Mouse (Mus musculus) forebrain, embryonic 15.5 days (tissue): ENCODE measurements around the gene Ctnnd2. TPM values are rescaled to one million over a fixed set of nuclear protein-coding genes. Genes with fewer than 3 reads are reported as not detected.
A peak's percentile ranks its signal among the peaks of the same experiment; 100 is the strongest.

ENCODE experiments used
- ATAC-seq: fragments of 200-750 bp; cut with Nextera tagmentation; replicated peaks from 2 replicates; pipeline ENCODE4 v1.8.0; 2017; ENCODE audit warnings: mild to moderate bottlenecking, moderate TSS enrichment, moderate library complexity
- H3K27ac ChIP-seq: fragments of 300-500 bp; sonication (generic); replicated peaks from 2 replicates; pipeline ENCODE4 v1.5.1; 2015; ENCODE audit warnings: mild to moderate bottlenecking, inconsistent platforms
- H3K27me3 ChIP-seq: fragments of 300-500 bp; sonication (generic); 2 replicates; pipeline ENCODE4 v1.6.1; 2015; ENCODE audit warnings: inconsistent platforms
- H3K36me3 ChIP-seq: fragments of 300-500 bp; sonication (generic); 2 replicates; pipeline ENCODE4 v1.6.1; 2015; ENCODE audit warnings: mild to moderate bottlenecking, inconsistent platforms
- H3K4me1 ChIP-seq: fragments of 300-500 bp; sonication (generic); 2 replicates; pipeline ENCODE4 v1.6.1; 2015; ENCODE audit warnings: inconsistent platforms
- H3K4me2 ChIP-seq: fragments of 300-500 bp; sonication (generic); replicated peaks from 2 replicates; pipeline ENCODE4 v1.6.1; 2015; ENCODE audit warnings: mild to moderate bottlenecking, inconsistent platforms
- H3K4me3 ChIP-seq: fragments of 300-500 bp; sonication (generic); 2 replicates; pipeline ENCODE4 v1.5.1; 2015; ENCODE audit warnings: mild to moderate bottlenecking, inconsistent platforms
- H3K9ac ChIP-seq: fragments of 300-500 bp; sonication (generic); replicated peaks from 2 replicates; pipeline ENCODE4 v1.6.1; 2015; ENCODE audit warnings: mild to moderate bottlenecking, inconsistent platforms
- H3K9me3 ChIP-seq: fragments of 300-500 bp; sonication (generic); 2 replicates; pipeline ENCODE4 v1.6.1; 2016; ENCODE audit warnings: inconsistent platforms
- WGBS: fragments of 180-500 bp; shearing (Covaris S2); methylation state at CpG from one replicate; pipeline ENCODE4 v1.1.7; 2015; ENCODE audit warnings: mixed read lengths; 5-methylcytosine and 5-hydroxymethylcytosine counted together
- polyA plus RNA-seq: library from polyadenylated mRNA; unstranded; fragments of >200 nt; fragmentation: Nextera tagmentation; extraction: Ambion mirVana; gene quantifications from 2 replicates; pipeline ENCODE4 v1.2.1, GENCODE M21; 2015

The Ctnnd2 gene
- polyA plus RNA-seq, 1 experiment from 2014 or later: 83.6 TPM

- Histone ChIP-seq H3K36me3 (no peaks in the 10 kb centered on the region), H3K9ac (no peak overlapping the region), H3K4me2 (no peak overlapping the region), H3K9me3 (no peaks in the 10 kb centered on the region), H3K4me1 (peaks cover 43% of the 10 kb centered on the region), H3K27ac (peak overlapping the region; percentile 64; the same call in 1 of the 2 replicates), H3K27me3 (no peaks in the 10 kb centered on the region), H3K4me3 (no peak overlapping the region)
- ATAC-seq: no peak
- 80% methylated on average over 4 of the region's 4 CpGs for WGBS
Observed at GRCm38 (mm10) chr15:30272326-30272725, 99.9 kb downstream of the Ctnnd2 start.

- WGBS: 19% methylated on average over 5 of the region's 5 CpGs
- peak; percentile 46 for ATAC-seq
- no peak overlapping the region for H3K9ac ChIP-seq
Observed at GRCm38 (mm10) chr15:30275721-30276120, 103.3 kb downstream of the Ctnnd2 start.

GRCm38 (mm10) chr15:30276691-30277090, 104.3 kb downstream of the Ctnnd2 start:
- Histone ChIP-seq H3K4me1 (peaks cover 28% of the 10 kb centered on the region), H3K9me3 (no peaks in the 10 kb centered on the region), H3K27me3 (no peaks in the 10 kb centered on the region), H3K36me3 (no peaks in the 10 kb centered on the region), H3K4me2 (no peak overlapping the region), H3K4me3 (no peak overlapping the region), H3K27ac (no peak overlapping the region), H3K9ac (no peak overlapping the region)
- no peak for ATAC-seq
- WGBS: 62% methylated on average over 4 of the region's 4 CpGs

More at GRCm38 (mm10) chr15:30275721-30276120, 103.3 kb downstream of the Ctnnd2 start:
- Histone ChIP-seq H3K4me1 (peaks cover 37% of the 10 kb centered on the region), H3K36me3 (no peaks in the 10 kb centered on the region), H3K4me2 (no peak overlapping the region), H3K27me3 (no peaks in the 10 kb centered on the region), H3K4me3 (no peak overlapping the region), H3K9me3 (no peaks in the 10 kb centered on the region), H3K27ac (no peak overlapping the region)

GRCm38 (mm10) chr15:30278610-30279009, 106.2 kb downstream of the Ctnnd2 start:
- H3K4me1 ChIP-seq: peaks cover 20% of the 10 kb centered on the region

GRCm38 (mm10) chr15:30285572-30286244, 113.3 kb downstream of the Ctnnd2 start:
- no peak overlapping the region for H3K9ac ChIP-seq
- WGBS: 51% methylated on average over 15 of the region's 15 CpGs
- peak; percentile 84 for ATAC-seq
- no peaks in the 10 kb centered on the region for H3K27me3 ChIP-seq
- H3K27ac ChIP-seq: peak overlapping the region; percentile 68
- H3K4me1 ChIP-seq: peaks cover 17% of the 10 kb centered on the region
- no peak overlapping the region for H3K4me3 ChIP-seq
- H3K36me3 ChIP-seq: no peaks in the 10 kb centered on the region
- no peaks in the 10 kb centered on the region for H3K9me3 ChIP-seq
- peak overlapping the region; percentile 23 for H3K4me2 ChIP-seq

More at GRCm38 (mm10) chr15:30278610-30279009, 106.2 kb downstream of the Ctnnd2 start:
- H3K9ac ChIP-seq: no peak overlapping the region
- H3K27ac ChIP-seq: no peak overlapping the region
- H3K36me3 ChIP-seq: no peaks in the 10 kb centered on the region
- ATAC-seq: no peak
- H3K9me3 ChIP-seq: no peaks in the 10 kb centered on the region
- H3K27me3 ChIP-seq: no peaks in the 10 kb centered on the region
- H3K4me2 ChIP-seq: no peak overlapping the region
- H3K4me3 ChIP-seq: no peak overlapping the region
- WGBS: 57% methylated on average over 4 of the region's 4 CpGs

- H3K27ac ChIP-seq: peak overlapping the region; percentile 68
- no peaks in the 10 kb centered on the region for H3K27me3 ChIP-seq
- WGBS: 63% methylated on average over 7 of the region's 7 CpGs
- H3K4me2 ChIP-seq: peak overlapping the region; percentile 23
- H3K9ac ChIP-seq: no peak overlapping the region
- ATAC-seq: peak; percentile 51
- H3K4me1 ChIP-seq: peaks cover 17% of the 10 kb centered on the region
- H3K9me3 ChIP-seq: no peaks in the 10 kb centered on the region
- H3K4me3 ChIP-seq: no peak overlapping the region
- no peaks in the 10 kb centered on the region for H3K36me3 ChIP-seq
Observed at GRCm38 (mm10) chr15:30286245-30286642, 113.9 kb downstream of the Ctnnd2 start.

- ATAC-seq: no peak
- H3K9me3 ChIP-seq: no peaks in the 10 kb centered on the region
- no peak overlapping the region for H3K9ac ChIP-seq
- H3K27me3 ChIP-seq: no peaks in the 10 kb centered on the region
- no peak overlapping the region for H3K4me2 ChIP-seq
- peaks cover 2% of the 10 kb centered on the region; the same call in 1 of the 2 replicates for H3K4me1 ChIP-seq
- WGBS: 84% methylated on average over 2 of the region's 2 CpGs
- H3K36me3 ChIP-seq: no peaks in the 10 kb centered on the region
- H3K27ac ChIP-seq: no peak overlapping the region
- no peak overlapping the region for H3K4me3 ChIP-seq
Observed at GRCm38 (mm10) chr15:30302824-30303223, 130.4 kb downstream of the Ctnnd2 start.

GRCm38 (mm10) chr15:30306437-30306836, 134.0 kb downstream of the Ctnnd2 start:
- Histone ChIP-seq H3K27ac (no peak overlapping the region), H3K27me3 (no peaks in the 10 kb centered on the region), H3K4me1 (peaks cover 2% of the 10 kb centered on the region; the same call in 1 of the 2 replicates), H3K9me3 (no peaks in the 10 kb centered on the region), H3K36me3 (no peaks in the 10 kb centered on the region), H3K4me2 (no peak overlapping the region), H3K4me3 (no peak overlapping the region), H3K9ac (no peak overlapping the region)
- ATAC-seq: peak; percentile 58; the same call in 1 of the 2 replicates
- WGBS: 70% methylated on average over 7 of the region's 7 CpGs

GRCm38 (mm10) chr15:30322543-30322942, 150.2 kb downstream of the Ctnnd2 start:
- H3K9me3 ChIP-seq: no peaks in the 10 kb centered on the region
- no peak overlapping the region for H3K27ac ChIP-seq
- no peaks in the 10 kb centered on the region for H3K36me3 ChIP-seq
- ATAC-seq: no peak
- WGBS: 79% methylated on average over 2 of the region's 2 CpGs
- H3K9ac ChIP-seq: no peak overlapping the region
- H3K4me2 ChIP-seq: no peak overlapping the region
- no peak overlapping the region for H3K4me3 ChIP-seq
- H3K27me3 ChIP-seq: no peaks in the 10 kb centered on the region
- H3K4me1 ChIP-seq: no peaks in the 10 kb centered on the region

- no peak overlapping the region for H3K27ac ChIP-seq
- no peak overlapping the region for H3K4me2 ChIP-seq
- H3K4me1 ChIP-seq: no peaks in the 10 kb centered on the region
- WGBS: 61% methylated on average over 2 of the region's 2 CpGs
- ATAC-seq: no peak
- no peaks in the 10 kb centered on the region for H3K36me3 ChIP-seq
- H3K27me3 ChIP-seq: no peaks in the 10 kb centered on the region
- H3K9ac ChIP-seq: no peak overlapping the region
- H3K4me3 ChIP-seq: no peak overlapping the region
- H3K9me3 ChIP-seq: no peaks in the 10 kb centered on the region
Observed at GRCm38 (mm10) chr15:30333336-30334310, 161.2 kb downstream of the Ctnnd2 start.

GRCm38 (mm10) chr15:30338585-30339197, 166.3 kb downstream of the Ctnnd2 start:
- Histone ChIP-seq H3K27ac (no peak overlapping the region), H3K36me3 (no peaks in the 10 kb centered on the region), H3K4me3 (no peak overlapping the region), H3K4me2 (no peak overlapping the region), H3K4me1 (no peaks in the 10 kb centered on the region), H3K9ac (no peak overlapping the region), H3K9me3 (no peaks in the 10 kb centered on the region), H3K27me3 (no peaks in the 10 kb centered on the region)
- no peak for ATAC-seq
- 90% methylated on average over 6 of the region's 6 CpGs for WGBS

GRCm38 (mm10) chr15:30345754-30346153, 173.4 kb downstream of the Ctnnd2 start:
- WGBS: 96% methylated on average over 5 of the region's 5 CpGs
- no peaks in the 10 kb centered on the region for H3K36me3 ChIP-seq

More at GRCm38 (mm10) chr15:30345754-30346153, 173.4 kb downstream of the Ctnnd2 start:
- Histone ChIP-seq H3K9me3 (no peaks in the 10 kb centered on the region), H3K9ac (no peak overlapping the region), H3K27me3 (no peaks in the 10 kb centered on the region), H3K4me2 (no peak overlapping the region), H3K4me1 (no peaks in the 10 kb centered on the region), H3K27ac (no peak overlapping the region), H3K4me3 (no peak overlapping the region)
- ATAC-seq: no peak
